Mouse (Mus musculus) left cerebral cortex, adult 11 months (tissue): ENCODE data around the gene Prmt1.

Experiments used
- DNase-seq: peaks from one replicate; pipeline ENCODE4 v3.0.0; 2022; ENCODE audit warnings: low spot score

Prmt1 gene

GRCm38 (mm10) chr7:44951960-44952359 is 34.4 kb downstream of the Prmt1 start:
- no peak for DNase-seq

DNA sequence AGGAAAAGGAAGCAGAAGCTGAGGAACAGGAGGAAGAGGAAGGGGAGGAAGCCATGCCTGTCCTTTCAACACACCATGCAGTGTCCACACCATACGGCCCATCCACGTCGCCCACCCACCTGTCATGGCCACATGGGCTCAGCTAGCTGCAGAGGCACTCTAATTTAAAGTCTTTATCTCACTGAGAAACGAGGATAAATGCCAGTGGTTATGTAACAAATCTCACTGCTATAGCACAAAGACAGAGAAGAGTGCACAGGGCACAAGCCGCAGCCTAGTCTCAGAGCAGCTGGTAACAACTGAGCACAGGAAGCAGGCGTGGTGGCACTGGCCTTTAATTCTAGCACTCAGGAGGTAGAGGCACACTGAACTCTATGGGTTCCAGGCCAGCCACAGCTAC is 36.4 kb downstream of the Prmt1 start:
- DNase-seq, result no peak

DNA sequence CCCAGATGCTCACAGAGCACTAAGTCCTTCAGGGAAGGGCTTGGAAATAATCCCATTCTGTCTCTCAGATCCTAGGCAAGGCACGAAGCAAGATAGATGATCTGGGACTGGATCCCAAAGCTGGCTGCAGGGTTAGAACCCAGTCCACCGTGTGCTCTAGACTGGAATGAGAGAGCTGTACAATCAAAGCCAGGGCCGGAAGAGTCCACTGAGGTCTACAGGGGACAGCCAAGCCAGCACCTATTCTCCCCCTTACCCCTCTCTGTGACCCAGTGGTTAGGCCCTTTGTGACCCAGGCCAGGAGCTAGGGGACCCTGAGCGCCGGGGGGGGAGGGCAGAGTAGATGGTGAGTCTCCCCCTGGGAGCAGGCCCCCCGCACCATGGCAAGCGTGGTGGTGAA is 43.5 kb downstream of the Prmt1 start, which contains the start of gene Tsks:
Tsks (plus strand) TSS at position 301 of the 400 bp plus-strand sequence.
- no peak for DNase-seq

DNA sequence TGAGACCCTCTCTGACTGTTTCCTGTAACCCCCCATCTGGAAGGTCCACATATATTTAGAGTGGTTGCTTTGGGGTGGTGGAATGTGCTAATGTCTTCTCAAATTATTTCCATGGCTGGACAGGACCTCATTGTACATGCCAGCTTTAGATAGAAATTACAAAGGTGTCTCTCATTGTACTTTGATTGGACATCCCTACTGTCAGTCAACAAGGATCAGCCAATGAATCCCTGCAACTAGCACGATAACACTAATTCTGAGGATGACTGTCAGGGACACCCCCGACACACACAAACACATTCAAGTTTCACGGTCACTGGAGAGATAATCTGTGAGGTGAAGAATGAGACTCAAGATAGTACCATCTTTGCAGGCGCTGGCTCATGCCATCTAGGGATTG is 47.7 kb downstream of the Prmt1 start:
- no peak for DNase-seq

DNA sequence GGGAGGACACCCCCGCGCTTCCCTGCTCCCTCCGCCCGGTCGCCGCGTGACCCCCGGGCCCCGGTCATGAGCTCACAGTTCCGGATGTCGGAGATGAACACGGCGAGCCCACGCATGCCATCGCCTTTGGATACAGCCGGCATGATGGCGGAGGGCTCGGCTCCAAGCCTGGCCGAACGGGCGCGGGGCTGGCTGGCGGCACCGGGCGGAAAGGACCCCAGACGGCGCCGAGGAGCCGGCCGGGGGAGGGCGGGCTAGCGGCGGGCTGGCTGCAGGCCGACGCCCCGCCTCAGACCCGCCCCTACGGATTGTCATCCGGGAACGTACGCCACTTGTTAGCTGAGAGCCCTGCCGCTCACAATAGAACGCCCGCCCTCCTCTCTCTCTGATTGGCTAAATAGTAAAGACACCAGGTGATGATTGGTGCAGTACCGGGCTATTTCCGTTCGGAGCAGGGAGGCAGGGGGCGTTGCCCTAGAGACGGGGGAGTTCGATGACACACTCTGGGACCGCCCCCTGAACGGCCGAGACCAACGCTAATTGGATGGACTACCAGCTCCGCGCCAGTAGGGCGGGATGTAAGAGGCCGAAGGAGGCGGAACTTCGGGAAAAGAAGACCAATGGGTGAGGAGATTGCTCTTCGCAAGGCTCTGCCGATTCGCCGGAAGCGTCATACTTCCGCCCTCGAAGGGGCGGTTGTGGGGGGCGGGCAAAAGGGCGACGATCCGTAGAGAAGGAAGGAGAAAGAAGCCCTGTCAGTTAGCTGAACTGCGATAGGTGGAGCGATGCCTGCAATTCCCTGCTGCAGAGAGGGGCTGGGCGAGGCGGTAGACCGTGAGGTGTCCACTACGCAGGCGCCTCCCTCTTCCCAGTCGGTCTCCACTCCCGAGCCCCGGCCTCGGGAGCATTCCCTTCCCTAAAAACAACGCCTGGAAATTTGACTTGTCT is 56.9 kb downstream of the Prmt1 start, which contains the start of gene Ap2a1:
Ap2a1 (minus strand) TSS at position 293 of the 948 bp plus-strand sequence.
- peak; percentile 100 for DNase-seq

GRCm38 (mm10) chr7:44928570-44928969 is 57.8 kb downstream of the Prmt1 start:
- DNase-seq, result no peak
